Mouse (Mus musculus) stomach, postnatal 0 days (tissue): ENCODE measurements at regions not wholly inside any gene's neighbourhood (a gene's known extent, or its start where the extent isn't known, plus 50 kb on each side); places are given as distances from the start of the nearest gene placed in this dataset.

Source experiments
- CTCF ChIP-seq: IDR thresholded peaks from 2 replicates; pipeline ENCODE4 v1.5.1; 2016; ENCODE audit warnings: antibody characterized with exemption, low read depth, mild to moderate bottlenecking, moderate library complexity
- EP300 ChIP-seq: optimal IDR thresholded peaks from 2 replicates; pipeline ENCODE3; 2016; ENCODE audit warnings: antibody characterized with exemption

DNA sequence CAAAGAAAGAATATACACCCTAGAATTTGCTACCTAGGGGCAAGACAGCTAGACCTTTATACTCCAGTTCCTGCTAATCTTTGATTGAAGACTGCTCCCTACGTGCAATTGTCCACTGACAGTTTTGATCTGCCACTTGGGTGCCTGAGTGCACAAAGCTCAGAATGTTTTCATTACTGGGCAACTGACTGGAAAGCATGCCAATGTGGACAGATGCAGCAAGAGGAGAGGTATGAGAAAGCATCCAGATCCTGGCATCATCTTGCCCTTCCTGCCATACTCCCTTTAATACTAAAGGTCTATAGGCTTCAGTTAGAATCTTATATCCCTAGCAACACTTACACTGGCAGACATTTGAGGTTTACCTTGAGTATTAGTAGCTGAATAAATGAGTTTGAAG lies 148.9 kb upstream of the Lrrn1 start:
- TF ChIP-seq CTCF: no peak
- TF ChIP-seq EP300: no peak
